Mouse (Mus musculus) CD8-positive naive resting alpha-beta T cell, adult 57 days (primary cell): ENCODE results near the gene Terb2. TPM values are rescaled to one million over a fixed set of nuclear protein-coding genes. Genes with fewer than 3 reads are reported as not detected.

Source experiments
- total RNA-seq: library from RNA; stranded (reverse); gene quantifications from one replicate; pipeline ENCODE4 v1.2.4, GENCODE M21; 2023

The Terb2 gene
- total RNA-seq, result not detected

GRCm38 (mm10) chr2:122186106-122186505 is at the start of gene Terb2, which contains the start of gene Patl2:
TSS of gene Terb2 (plus strand) at chr2:122186272.
TSS of gene Patl2 (minus strand) at chr2:122186189.

GRCm38 (mm10) chr2:122147508-122148241 is 38.4 kb upstream of the Terb2 start, which contains the start of gene B2m:
TSS of gene B2m (plus strand) at chr2:122147686.

GRCm38 (mm10) chr2:122160680-122161079 is 25.4 kb upstream of the Terb2 start, which contains the start of gene Trim69:
TSS of gene Trim69 (plus strand) at chr2:122160700.

GRCm38 (mm10) chr2:122234611-122235288 is 48.7 kb downstream of the Terb2 start, which contains the start of gene Sord:
TSS of gene Sord (plus strand) at chr2:122234749.

Other genes with a start within 250 kb of the Terb2 start
- 43.9 TPM for gene Ctdspl2, start 230.3 kb upstream of the Terb2 start, total RNA-seq
- gene Mageb3, start 230.2 kb upstream of the Terb2 start, total RNA-seq, result not detected
- 44.6 TPM for gene Eif3j1, start 157.7 kb upstream of the Terb2 start, total RNA-seq
- 27.0 TPM for gene Spg11, start 67.9 kb upstream of the Terb2 start, total RNA-seq
- 2,769 TPM for gene B2m, start 38.6 kb upstream of the Terb2 start, total RNA-seq
- gene Trim69, start 25.6 kb upstream of the Terb2 start, total RNA-seq, result 1.3 TPM
- not detected for gene Patl2, start 83 bp upstream of the Terb2 start, total RNA-seq
- 1.6 TPM for gene Sord, start 48.5 kb downstream of the Terb2 start, total RNA-seq
- not detected for gene Duox2, start 112.2 kb downstream of the Terb2 start, total RNA-seq
- not detected for gene Duoxa2, start 112.6 kb downstream of the Terb2 start, total RNA-seq
- gene Duoxa1, start 127.5 kb downstream of the Terb2 start, total RNA-seq, result not detected
- not detected for gene Duox1, start 129.4 kb downstream of the Terb2 start, total RNA-seq
- gene Shf, start 182.9 kb downstream of the Terb2 start, total RNA-seq, result 8.0 TPM
- gene Slc28a2, start 240.2 kb downstream of the Terb2 start, total RNA-seq, result 144 TPM